Mouse (Mus musculus) retina, postnatal 1 day (tissue): Measurements from ENCODE around the gene Zc3h7b.
"Not testable (repeated sequence)": the region's sequence is repeated elsewhere in the genome, so short reads cannot be mapped to it uniquely, and the experiment has no call there.

Experiments
- DNase-seq: peaks from one replicate; pipeline ENCODE4 v3.0.0-alpha.2; 2012

Gene Zc3h7b

GRCm38 (mm10) chr15:81742368-81742767 lies 2.5 kb upstream of the Zc3h7b start:
- not testable (repeated sequence) for DNase-seq

- DNase-seq: peak; percentile 87
Measured at GRCm38 (mm10) chr15:81745601-81746114, 801 bp downstream of the Zc3h7b start.

GRCm38 (mm10) chr15:81749742-81750141 lies 4.9 kb downstream of the Zc3h7b start:
- DNase-seq: peak; percentile 70

- peak; percentile 35 for DNase-seq
Measured at GRCm38 (mm10) chr15:81753669-81754068, 8.8 kb downstream of the Zc3h7b start.

GRCm38 (mm10) chr15:81758701-81759100 lies 13.8 kb downstream of the Zc3h7b start:
- peak; percentile 56 for DNase-seq

GRCm38 (mm10) chr15:81759542-81759941 lies 14.7 kb downstream of the Zc3h7b start:
- DNase-seq: no peak

- no peak for DNase-seq
Measured at GRCm38 (mm10) chr15:81760361-81761079, 15.7 kb downstream of the Zc3h7b start.

- no peak for DNase-seq
Measured at GRCm38 (mm10) chr15:81761381-81761780, 16.5 kb downstream of the Zc3h7b start.

GRCm38 (mm10) chr15:81761959-81762358 lies 17.1 kb downstream of the Zc3h7b start:
- DNase-seq: no peak

GRCm38 (mm10) chr15:81764573-81764972 lies 19.7 kb downstream of the Zc3h7b start:
- no peak for DNase-seq

- no peak for DNase-seq
Measured at GRCm38 (mm10) chr15:81765651-81766050, 20.8 kb downstream of the Zc3h7b start.

- DNase-seq: no peak
Measured at GRCm38 (mm10) chr15:81766439-81766838, 21.6 kb downstream of the Zc3h7b start.

- DNase-seq: no peak
Measured at GRCm38 (mm10) chr15:81769037-81769436, 24.2 kb downstream of the Zc3h7b start.

- no peak for DNase-seq
Measured at GRCm38 (mm10) chr15:81772431-81773120, 27.7 kb downstream of the Zc3h7b start.

GRCm38 (mm10) chr15:81774505-81775171 lies 29.8 kb downstream of the Zc3h7b start:
- DNase-seq: no peak

GRCm38 (mm10) chr15:81776631-81777422 lies 32.0 kb downstream of the Zc3h7b start:
- DNase-seq: no peak

GRCm38 (mm10) chr15:81781816-81782215 lies 37.0 kb downstream of the Zc3h7b start:
- no peak for DNase-seq

GRCm38 (mm10) chr15:81784762-81785161 lies 39.9 kb downstream of the Zc3h7b start:
- peak; percentile 30 for DNase-seq

GRCm38 (mm10) chr15:81785701-81786100 lies 40.8 kb downstream of the Zc3h7b start:
- DNase-seq: no peak

- DNase-seq: no peak
Measured at GRCm38 (mm10) chr15:81787525-81787924, 42.7 kb downstream of the Zc3h7b start.

- DNase-seq: no peak
Measured at GRCm38 (mm10) chr15:81792444-81792843, 47.6 kb downstream of the Zc3h7b start.

GRCm38 (mm10) chr15:81796228-81796627 lies 51.4 kb downstream of the Zc3h7b start:
- DNase-seq: peak; percentile 53

GRCm38 (mm10) chr15:81797861-81798260 lies 53.0 kb downstream of the Zc3h7b start:
- no peak for DNase-seq
